Mouse (Mus musculus) thymus, postnatal 14 days (tissue): ENCODE results near the gene Rita1.

Experiments used
- DNase-seq: peaks from one replicate; pipeline ENCODE4 v3.0.0; 2021

The Rita1 gene

DNA sequence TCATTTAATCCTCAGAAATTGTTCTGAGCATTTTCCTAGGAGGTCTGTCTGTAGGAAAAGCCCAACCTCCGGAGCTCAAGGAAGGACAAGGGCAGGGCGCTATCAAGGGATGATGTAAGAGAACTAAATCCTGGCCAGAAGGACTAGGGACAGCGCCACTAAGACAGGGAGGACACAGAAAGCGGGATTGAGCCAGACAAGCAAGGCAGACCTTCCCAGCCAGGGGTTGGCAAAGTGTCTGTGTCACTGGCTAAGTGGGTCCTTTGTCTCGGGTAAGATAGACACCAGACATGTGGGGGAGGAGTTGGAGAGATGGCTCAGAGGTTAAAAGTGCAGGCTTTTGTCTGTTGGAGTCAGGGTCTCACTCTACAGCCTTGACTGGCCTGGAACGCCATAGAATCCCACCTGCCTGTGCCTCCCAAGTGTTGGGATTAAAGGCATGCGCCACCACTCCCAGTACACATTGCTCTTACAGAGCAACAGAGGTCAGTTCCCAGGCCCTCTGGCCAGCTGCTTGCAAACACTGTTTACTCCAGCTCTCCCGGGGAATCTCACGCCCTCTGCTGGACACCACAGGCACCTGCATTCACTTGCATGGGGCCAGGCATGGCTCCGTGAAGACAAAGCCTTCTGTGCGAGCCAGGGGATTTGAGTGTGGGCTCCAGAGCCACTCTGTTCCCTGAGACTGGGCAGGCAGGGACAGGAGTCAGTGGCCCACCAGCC lies 11.3 kb downstream of the Rita1 start:
- DNase-seq: peak; percentile 38

GRCm38 (mm10) chr5:120599625-120600024 lies 12.8 kb downstream of the Rita1 start:
- DNase-seq: no peak

- DNase-seq: no peak
Measured at GRCm38 (mm10) chr5:120594485-120594884, 17.9 kb downstream of the Rita1 start.

GRCm38 (mm10) chr5:120592141-120592540 lies 20.2 kb downstream of the Rita1 start:
- DNase-seq: no peak

DNA sequence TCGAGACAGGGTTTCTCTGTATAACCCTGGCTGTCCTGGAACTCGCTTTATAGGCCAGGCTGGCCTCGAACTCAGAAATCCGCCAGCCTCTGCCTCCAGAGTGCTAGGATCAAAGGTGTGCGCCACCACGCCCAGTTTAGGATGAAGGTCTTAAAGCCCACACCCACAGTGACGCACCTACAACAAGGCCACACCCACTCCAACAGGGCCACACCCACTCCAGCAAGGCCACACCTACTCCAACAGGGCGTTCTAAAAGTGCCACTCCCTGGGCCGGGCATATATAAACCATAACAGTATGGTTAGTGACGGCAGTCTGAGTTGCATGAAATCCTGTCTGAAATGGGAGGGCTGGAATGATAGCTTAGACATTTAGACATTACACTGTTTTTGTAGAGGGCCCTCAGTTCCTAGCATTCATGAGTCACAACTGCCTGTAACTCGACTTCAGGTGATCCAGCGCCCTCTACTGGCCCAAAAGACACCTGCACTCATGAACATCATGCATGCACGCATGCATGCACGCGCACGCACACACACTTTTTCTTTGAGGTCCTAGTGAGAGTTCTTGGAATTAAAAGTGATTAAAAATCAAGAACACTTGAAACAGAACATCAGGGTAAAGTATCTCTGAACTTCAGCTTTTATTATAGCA lies 21.9 kb downstream of the Rita1 start:
- DNase-seq: peak; percentile 51

- DNase-seq: peak; percentile 100
Measured at GRCm38 (mm10) chr5:120588569-120589094, 23.8 kb downstream of the Rita1 start, which contains the start of the genes Tpcn1 and Iqcd. TSS of gene Tpcn1 (minus strand) at chr5:120588673. TSS of gene Iqcd (plus strand) at chr5:120589016.

GRCm38 (mm10) chr5:120587940-120588568 lies 24.3 kb downstream of the Rita1 start:
- no peak for DNase-seq

GRCm38 (mm10) chr5:120587616-120587926 lies 24.8 kb downstream of the Rita1 start:
- DNase-seq: peak; percentile 74

- DNase-seq: peak; percentile 46
Measured at GRCm38 (mm10) chr5:120586741-120587615, 25.4 kb downstream of the Rita1 start.

DNA sequence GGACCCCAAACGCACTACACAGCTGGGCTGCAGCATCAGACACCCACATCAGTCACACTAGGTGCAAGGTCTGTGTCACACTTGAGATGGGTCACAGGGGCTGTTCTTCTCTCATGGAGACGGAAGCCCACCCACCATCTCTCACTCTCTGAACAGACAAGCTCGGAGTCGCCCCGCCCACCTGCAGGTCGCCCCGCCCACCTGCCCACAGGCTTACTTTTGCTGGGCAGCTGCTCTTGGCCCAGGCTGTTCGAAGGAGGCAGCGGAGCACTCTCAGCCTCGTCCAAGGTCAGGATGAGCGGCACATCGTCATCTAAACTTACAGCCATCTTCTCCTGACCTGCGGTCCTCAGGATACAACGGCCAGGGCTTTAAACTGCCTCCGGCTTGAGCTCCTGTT lies 27.4 kb downstream of the Rita1 start:
- no peak for DNase-seq

- no peak for DNase-seq
Measured at GRCm38 (mm10) chr5:120583511-120583910, 28.9 kb downstream of the Rita1 start.

DNA sequence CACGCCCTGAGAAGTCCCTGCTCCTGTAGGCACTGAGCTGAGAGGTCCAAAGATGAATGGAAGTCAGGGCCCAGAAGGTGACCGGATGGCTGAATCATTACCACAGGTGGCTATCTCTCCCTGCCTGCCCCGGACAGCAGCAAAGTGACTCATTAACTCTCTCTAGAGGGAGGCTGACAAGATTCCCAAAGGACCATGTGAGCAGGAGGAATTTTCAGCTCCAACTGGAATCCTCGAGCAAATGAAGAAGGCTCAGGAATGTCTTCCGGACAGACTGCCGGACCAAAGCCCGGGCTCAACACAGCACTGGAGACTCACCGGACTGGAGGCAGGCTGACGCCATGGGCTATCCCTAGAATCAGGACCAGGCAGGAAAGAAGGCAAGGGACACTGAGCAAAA lies 30.4 kb downstream of the Rita1 start:
- no peak for DNase-seq

DNA sequence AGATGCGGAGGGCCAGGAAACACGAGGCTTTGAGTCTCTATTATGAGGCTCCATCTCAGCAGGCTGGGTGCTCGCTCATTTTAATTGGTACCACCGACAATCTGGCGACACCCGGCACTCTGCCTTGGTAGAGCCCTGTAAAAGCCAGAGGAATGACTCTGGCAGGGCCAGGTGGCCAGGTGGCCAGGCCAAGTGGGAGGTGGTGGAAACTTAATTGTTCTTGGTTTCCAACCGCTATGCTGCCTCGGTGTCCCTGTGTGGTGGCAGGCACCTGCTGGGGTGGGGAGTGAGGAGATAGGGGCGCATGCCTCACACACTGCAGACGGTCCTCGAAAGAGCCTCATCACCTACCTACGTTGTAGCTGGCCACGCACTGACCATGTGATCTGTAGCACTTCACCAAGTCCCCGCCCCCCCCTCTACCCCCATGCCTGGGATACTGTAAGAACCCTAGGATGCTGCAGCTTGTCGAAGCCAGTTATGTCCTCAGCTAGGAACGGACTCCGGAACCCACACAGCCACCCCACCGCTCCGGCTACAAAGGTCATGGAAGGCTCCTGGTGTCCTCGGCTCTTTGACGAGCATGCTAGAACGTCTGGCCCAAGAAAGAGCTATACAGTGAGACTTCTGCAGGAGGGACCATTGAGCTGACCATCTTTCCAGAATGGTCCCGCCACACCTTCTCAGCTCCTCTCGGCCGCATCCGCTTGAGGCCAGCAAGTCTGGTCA lies 32.3 kb downstream of the Rita1 start:
- DNase-seq: peak; percentile 66

DNA sequence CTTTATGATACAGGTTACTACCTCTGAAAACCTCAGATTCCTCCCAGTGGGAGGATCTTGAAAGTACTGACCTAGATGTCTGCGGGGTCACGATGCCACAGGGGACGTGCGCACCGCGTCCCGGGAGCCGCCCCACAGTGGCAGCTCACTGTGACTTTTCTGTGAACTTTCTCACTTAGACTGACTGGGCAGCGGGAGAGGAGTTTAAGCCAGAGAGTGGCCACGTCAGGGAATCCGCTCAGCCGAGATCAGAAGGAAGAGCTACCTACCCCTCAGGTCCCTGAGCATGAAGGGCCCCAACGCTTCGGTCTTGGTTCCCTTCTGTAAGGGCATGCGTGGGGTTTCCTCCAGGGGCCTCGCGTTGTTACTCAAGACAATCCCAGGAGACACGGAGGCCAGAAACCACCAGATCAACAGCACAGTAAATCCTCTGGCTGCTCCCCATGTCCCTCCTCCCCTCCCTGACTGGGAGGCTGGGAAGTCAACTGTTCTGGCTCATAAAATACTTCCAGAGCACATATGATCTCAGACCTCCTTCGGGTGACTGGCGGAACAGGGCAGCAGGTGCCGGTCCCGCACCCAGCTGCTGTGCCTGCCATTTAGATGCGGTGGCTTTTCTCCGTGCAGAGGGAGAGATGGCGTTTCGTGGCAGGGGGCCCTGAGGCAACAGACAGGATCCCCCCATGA lies 33.0 kb downstream of the Rita1 start:
- peak; percentile 66 for DNase-seq

DNA sequence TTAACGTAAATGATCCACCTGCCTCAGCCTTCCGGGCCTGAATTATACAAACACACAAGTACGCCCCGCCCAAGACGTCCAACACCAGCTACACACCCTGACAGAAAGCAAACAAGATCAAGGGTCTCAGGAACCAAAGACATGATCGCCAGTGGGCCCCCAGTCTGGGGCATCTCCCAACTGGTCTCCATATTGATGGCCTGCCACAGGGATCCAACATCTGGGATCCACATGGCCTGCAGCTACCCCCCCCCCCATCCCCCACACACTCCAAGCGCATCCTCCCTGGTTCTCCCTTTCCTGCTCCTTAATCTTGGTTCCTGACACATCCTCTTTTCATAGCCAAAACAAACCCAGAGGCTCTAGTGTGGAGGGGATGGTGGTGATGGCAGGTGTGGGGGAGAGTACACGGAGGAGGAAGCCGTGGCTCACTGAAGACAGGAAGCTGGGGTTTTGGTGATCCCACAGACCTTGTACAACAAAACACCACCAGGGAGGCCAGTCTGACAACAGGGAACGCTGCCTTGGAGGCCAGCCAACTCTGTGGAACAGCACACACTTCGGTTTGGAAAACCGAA lies 33.8 kb downstream of the Rita1 start:
- DNase-seq: peak; percentile 87

DNA sequence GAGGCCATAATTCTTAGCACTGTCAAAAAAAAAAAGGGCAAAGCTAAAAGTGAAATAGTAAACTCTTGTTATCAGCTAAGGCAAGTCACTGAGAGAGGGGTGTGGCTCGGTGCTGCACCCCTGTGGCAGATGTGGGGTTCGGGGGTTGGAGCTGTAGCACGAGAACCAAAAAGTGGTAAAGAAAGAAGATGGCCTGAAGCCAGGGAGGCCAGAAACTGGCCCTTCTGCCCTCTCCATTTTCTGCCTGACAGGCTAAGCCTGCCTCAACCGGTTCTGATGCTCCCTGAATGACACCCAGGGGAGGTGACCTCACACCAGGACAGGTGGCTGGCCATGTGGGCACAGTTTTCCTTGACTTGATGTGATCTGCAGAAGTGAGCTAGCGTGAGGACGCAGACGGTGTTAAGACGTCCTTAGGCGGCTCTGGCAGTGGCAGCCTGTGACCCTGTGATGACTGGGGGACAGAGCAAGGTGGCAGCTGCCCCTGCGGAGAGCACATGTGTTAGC lies 34.4 kb downstream of the Rita1 start:
- peak; percentile 85 for DNase-seq

GRCm38 (mm10) chr5:120576781-120577301 lies 35.5 kb downstream of the Rita1 start:
- DNase-seq: peak; percentile 75

GRCm38 (mm10) chr5:120574469-120575063 lies 37.8 kb downstream of the Rita1 start:
- DNase-seq: no peak

- DNase-seq: no peak
Measured at GRCm38 (mm10) chr5:120571056-120571740, 41.2 kb downstream of the Rita1 start.
